Mouse (Mus musculus) left cerebral cortex, postnatal 4 days (tissue): Measurements from ENCODE around the gene Gtf3a. TPM values are rescaled to one million over a fixed set of nuclear protein-coding genes. Genes with fewer than 3 reads are reported as not detected.
"Not testable (repeated sequence)": the region's sequence is repeated elsewhere in the genome, so short reads cannot be mapped to it uniquely, and the experiment has no call there.

Source experiments
- DNase-seq: peaks from one replicate; pipeline ENCODE4 v3.0.0-alpha.2; 2022
- intact Hi-C: fragments of 180-260 bp; cut with DNase I; formaldehyde crosslinking; loops from one replicate; pipeline ENCODE4 v1.15.1; 2025
- total RNA-seq, 2 experiments: library from RNA; stranded (reverse); gene quantifications; 2 replicates each; pipeline ENCODE4 v1.2.3; 2021

The Gtf3a gene
- total RNA-seq = 10 to 100 TPM; 43.5 to 49.4 TPM

DNA sequence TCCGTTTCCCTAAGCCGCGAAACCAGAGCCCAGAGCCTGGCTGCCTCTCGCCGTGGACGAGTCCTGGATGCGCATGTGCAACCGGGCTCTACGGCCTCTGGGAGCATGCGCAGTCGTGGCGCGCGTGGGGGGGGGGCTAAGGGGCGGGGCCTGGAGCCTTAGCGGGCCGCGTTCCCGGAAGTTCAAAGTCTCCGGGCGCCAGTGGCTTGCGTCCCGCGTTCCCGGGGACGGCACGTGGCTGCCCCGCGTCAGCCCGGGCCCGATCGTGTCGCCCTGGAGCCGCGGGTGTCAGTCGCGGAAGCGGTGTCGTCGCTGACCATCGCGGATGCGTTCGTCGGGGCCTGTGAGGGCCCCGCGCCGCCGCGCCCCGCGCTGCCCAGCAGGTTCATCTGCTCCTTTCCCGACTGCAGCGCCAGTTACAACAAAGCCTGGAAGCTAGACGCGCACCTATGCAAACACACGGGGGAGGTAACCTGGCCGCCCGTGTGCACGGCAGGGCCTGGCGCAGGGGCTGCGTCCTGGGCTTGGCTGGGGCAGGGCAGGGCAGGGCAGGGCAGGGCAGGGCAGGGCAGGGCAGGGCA lies at the start of gene Gtf3a:
Gene Gtf3a, plus strand, starts transcription at position 150 of the 581 bp plus-strand sequence.
- intact Hi-C loops = loop anchor here (10.0 kb wide), 1 partner anchor 276 kb away; no protein-coding TSS in a partner anchor
- DNase-seq = peak; percentile 85

DNA sequence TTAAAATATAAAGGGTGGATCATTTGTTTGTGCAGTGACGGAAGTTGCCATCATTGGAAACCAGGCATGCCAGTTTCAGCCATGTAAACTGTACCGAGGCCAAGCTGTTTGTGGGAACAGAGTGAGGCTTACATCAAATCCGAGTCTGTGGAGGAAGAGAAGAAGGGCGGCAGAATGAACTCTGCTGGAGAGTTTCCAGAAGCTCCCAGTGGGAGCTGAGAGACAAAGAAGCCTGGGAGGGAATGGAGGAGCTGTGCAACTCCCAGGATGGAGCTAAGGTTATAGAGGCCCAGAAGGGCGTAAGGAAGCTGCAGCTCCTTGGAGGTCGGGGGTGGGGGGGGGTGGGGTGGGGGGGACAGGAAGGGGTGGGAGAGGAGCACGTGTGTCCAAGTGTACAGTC lies 48.1 kb upstream of the Gtf3a start:
- peak; percentile 18 for DNase-seq
- intact Hi-C loops = no loop called here

DNA sequence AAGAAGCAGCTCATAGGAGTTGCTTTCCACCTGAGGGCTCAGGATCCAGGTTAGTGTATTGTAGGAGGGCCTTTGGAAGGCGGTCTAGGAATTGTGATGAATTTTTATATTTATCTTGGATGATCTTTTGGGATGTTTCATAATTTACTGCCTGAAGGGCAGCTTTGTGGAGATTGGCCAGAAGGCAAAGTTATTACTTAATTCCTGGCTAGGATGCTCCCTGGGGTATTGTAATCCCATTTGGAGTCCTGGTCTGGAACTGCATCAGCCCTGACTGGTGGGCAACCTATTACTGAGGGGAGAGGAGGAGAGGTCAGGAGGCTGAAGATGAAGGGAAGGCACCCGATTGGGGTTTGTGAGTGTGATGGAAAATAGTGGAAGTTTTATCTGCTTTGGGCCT lies 47.0 kb upstream of the Gtf3a start:
- intact Hi-C loops = no loop called here
- DNase-seq = no peak

DNA sequence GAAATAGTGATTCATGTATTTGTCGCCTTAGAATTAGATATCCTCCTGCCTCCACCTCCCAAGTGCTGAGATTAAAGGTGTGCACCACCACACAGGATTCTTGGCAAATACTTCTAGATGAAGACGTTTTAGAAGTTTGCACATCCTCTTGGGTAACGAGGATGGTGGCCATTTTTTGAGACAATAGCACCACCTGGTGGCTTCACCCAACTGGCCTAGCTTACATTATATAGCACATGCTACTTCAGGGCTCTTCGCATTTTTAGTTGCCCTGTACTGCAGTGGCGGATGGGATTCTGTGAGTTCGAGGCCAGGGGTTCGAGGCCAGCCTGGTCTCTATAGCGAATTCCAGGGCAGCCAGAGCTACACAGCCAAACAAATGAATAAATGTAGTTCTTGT lies 44.1 kb upstream of the Gtf3a start:
- DNase-seq = peak; percentile 79

DNA sequence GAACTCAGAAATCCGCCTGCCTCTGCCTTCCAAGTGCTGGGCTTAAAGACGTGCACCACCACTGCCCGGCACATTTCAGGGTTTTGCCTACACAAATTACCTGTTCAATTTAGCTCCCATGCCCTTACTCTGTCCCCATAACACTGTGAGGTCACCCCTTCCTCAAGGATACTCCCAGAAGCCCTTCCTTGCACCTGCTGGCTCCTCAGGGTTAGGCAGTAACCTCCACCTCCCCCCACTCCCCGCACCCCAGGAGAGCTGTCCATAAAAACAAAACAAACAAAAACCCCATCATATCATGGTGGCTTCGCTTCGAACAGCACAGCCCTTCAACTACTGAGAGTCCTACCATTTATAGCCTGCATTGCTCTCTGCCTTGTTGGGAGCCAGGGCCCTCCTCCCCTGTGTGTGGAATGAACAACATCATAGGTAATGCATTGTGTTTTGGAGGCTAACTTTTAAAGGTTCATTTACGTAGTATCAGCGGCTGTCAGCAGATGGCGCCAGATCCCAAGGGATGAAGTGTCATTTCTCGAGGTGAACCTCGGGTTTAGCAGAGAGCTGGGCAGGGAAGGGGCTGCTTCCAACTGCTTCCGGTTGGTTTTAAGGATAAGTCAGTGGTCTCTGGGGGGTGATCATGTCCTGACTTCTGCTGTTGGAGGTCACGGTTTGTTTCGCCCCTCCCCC lies 42.8 kb upstream of the Gtf3a start:
- DNase-seq = peak; percentile 81
- intact Hi-C loops = no loop called here

More for the DNA sequence above, 44.1 kb upstream of the Gtf3a start:
- intact Hi-C loops = loop anchor here (1.0 kb wide), 1 partner anchor 198 kb away; no protein-coding TSS in a partner anchor

DNA sequence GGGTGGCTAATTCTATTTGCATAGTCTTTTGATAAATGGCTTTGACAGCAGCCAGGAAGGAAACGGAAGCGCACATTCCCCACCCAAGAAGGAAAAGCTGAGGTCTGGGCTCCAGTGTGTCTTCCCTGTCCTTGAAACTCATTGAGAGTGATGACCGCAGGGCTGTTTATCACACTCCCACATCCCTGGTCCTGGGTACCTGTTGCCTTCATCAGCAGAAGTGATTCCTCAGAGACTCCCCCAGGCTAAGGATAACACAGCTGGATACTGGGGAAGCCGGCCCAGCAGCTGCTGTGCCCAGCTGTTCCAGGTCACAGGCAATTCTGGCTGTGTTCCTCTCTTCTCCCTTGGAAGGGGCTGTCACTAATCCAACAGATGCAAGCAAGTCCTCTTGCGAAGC lies 40.9 kb upstream of the Gtf3a start:
- intact Hi-C loops = no loop called here
- DNase-seq = no peak

DNA sequence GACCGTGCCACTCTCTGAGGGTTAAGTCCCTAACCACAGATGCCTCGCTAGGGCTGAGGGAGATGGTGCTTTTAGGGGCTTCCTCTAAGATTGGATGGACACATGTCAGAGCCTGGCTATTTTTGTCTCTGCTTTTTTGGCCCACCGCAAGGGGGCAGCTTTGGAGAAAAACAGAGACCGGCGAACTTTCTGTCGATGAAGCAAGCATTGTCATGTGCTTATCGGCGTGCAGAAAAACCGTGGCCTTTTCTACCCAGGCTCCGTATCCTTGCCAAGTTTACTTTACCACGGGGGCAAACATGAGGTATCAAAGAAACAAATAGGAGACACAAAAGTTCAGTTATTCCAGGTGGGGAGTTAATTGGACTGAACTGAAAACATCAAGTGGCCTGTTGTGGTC lies 39.8 kb upstream of the Gtf3a start:
- intact Hi-C loops = no loop called here
- no peak for DNase-seq

DNA sequence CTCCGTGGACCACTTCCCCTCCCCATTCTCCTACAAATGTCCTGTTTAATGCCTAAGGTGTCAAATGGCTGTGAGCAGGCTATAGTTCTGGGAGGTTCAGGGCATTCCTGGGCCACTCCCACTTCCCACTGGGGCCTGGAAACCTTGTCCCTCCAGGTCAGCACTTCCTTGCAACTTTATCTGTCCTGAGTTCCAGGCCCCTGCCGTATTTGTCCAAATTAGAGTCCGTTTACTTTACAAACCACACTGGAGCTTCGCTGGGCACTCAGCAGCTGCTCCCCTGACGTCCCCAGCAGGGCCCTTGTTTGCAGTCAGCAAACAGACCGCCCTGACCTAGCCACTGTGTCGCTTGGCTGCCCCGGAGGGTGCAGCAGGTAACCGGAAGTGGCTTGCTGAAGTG lies 36.3 kb upstream of the Gtf3a start:
- intact Hi-C loops = loop anchor here (10.0 kb wide), 1 partner anchor 313 kb away; no protein-coding TSS in a partner anchor
- no peak for DNase-seq

DNA sequence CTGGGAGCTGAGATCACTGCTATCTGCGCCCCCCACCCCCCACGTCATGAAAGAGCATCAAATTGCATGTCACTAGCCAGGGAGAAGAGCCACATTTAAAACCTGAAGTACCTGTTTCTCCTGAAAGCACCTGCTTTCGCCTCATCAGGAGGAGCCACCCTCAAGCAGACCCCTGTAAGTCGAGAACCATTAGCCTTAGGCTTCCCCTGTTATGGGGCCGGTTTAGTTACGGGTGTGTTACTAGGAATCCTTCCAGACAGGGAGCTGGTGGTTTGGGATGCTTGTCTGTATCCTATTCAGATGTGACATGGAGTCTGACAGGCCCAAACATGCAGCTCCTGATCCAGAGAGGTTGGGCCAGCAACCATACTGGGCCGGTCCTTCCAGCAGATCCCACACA lies 35.1 kb upstream of the Gtf3a start:
- no peak for DNase-seq
- intact Hi-C loops = loop anchor here (10.0 kb wide), 1 partner anchor 311 kb away; no protein-coding TSS in a partner anchor

DNA sequence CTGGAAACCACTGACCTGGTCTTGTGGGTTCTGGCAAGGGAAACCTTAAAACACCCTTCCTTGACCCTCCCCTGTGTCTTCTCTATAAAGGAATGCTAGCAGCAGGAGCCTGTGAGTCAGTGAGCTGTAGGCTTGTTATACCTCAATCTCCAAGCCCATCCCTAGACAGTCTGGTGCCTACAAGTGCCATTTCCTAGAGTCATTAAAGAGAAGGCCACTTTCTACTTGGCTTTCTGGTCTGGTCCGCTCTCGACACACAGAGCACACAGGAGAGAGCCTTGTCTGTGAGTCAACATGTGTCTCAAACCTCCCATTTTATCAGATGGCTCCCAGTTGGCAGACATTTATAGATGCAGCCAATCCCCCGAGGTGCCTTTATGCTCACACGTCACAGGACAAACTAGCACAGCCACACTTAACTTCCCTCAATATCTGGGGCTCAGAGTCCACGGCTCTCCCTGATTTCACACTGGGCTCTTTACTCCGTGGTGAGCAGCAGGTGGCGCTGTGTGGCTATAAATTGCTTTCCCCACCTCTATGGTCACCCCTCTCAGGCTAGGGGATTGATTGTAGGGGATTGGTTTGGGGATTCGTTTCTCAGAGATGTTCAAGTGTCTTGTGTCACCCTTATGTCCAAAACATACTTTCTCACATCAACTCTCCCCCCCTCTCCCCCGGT lies 34.2 kb upstream of the Gtf3a start:
- DNase-seq = peak; percentile 80
- intact Hi-C loops = loop anchor here (2.0 to 10.0 kb wide), 2 partner anchors 311 to 405 kb away; no protein-coding TSS in a partner anchor

DNA sequence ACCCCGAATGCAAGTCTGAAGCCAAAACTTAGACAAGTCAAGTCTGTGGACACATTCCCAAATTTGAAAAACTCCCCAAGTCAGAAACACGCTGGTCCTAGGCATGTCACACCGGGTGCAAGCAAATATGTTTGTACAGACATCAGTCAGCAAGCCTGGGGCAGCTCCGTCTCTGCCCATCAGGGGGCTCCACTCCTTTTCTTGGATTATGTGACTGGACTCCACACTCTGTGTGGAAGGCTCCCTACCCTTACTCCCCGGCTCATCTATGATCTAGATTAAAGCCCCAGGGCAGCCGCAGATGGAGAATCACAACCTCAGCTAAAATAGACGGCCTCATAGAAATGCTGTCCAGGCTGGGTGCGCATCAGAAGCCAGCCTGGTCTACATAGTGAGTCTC lies 32.2 kb upstream of the Gtf3a start:
- DNase-seq = no peak
- intact Hi-C loops = loop anchor here (10.0 kb wide), 1 partner anchor 309 kb away; no protein-coding TSS in a partner anchor

DNA sequence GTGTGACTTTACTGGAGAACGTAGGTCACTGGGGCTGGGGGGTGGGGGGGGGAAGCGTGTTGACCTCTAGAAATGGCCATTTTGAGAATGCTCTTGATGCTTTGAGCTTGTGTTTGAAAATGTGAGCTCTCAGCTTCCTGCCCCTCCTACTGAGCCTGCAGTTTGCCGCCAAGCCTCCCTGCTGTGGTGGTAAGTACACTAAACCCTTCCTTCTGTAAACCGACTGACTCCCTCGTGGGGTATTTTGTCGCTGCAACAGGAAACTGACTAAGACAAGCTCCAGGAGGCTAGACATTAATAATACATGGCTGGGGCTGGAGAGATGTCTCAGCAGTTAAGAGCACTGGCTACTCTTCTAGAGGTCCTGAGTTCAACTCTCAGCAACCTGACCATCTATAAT lies 31.7 kb upstream of the Gtf3a start:
- no peak for DNase-seq
- intact Hi-C loops = loop anchor here (10.0 kb wide), 1 partner anchor 308 kb away; no protein-coding TSS in a partner anchor

DNA sequence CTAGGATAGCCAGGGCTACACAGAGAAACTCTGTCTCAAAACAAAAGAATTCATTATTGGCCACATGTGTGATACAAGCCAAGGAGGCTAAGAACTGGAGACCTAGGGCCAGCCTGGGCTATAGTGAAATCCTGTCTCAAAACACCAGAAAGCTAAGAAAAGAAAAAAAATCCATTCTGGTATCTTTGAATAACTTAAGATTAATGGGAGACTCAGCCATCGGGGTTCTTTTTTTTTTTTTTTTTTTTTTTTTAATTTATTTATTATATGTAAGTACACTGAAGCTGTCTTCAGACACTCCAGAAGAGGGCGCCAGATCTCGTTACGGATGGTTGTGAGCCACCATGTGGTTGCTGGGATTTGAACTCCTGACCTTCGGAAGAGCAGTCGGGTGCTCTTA lies 31.1 kb upstream of the Gtf3a start:
- intact Hi-C loops = loop anchor here (10.0 kb wide), 1 partner anchor 307 kb away; no protein-coding TSS in a partner anchor
- not testable (repeated sequence) for DNase-seq

DNA sequence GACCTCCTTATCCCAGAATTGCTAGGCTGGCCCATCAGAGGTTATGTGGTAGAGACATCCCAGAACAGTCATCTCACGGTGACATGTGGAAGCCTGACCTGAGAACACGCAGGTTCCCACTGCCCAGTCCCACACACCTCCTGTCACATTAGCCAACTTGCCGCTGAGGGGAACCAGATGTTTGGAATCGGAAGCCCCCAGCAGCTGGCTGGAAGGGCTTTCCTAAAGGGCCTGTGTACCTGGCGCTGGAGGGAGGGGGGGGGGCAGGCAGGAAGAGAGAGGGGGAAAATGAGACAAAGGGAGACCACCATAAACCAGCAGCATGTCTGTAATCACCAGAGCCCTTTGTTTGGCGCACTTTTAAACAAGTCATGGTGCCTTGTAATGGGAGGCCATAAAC lies 28.6 kb upstream of the Gtf3a start:
- intact Hi-C loops = loop anchor here (10.0 kb wide), 1 partner anchor 305 kb away; no protein-coding TSS in a partner anchor
- no peak for DNase-seq

DNA sequence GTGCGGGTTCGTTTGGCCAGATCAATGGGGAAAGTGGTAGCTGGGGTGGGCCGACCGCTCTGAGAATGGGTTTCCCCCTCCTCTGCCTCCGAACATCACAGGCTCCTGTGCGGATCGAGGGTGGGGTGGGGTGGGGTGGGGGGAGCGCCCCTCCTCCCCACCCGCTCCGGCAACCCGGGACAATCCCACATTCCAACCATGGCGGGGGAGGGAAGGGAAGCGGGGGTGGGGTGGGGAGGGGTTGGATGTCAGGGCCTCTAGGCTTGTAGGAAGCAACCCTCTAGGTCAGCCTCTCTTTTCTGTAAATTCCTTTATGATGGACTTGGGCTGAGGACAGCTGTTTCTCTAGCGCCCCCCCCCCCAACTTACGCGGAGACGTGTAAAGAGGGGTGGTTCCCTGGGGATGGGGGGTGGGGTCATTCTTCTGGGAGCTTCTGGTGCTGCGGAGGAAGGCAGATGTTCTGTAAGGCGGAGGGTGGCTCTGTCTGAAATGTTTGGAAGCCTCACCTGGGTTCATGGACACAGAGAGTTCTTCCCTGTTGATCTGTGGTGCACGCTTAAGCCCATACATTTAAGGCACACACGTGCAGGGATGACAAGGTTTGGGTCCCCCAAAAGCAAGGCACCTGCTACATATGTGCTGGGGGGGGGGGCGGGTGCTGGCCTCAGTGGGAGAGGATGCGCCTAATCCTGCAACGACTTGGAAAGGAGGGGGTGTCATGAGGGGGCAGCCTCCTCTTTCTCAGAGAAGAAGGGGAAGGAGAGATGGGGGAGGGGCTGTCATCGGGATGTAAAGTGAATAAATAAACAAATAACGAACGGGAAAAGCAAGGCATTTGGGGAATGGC lies 27.9 kb upstream of the Gtf3a start:
- no peak for DNase-seq

DNA sequence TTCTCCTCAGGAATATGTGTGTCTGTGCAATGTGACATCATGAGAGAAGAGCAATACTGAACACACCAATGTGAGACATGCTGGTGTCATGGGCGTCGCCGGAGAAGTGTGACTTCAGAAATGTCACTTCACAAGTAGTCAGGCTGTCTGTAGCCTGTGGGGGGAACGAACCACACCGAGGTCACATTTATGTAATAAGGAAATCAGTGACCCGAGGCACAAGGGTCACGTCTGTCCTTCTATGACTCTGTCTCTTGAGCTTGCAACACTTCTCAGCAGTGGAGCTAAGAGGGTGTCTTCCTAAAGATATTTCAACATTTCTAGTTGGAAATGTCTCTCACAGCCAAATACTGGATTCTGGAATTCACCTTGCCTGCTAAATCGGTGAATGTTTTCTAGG lies 27.2 kb upstream of the Gtf3a start:
- intact Hi-C loops = no loop called here
- no peak for DNase-seq

More for the DNA sequence above, 27.9 kb upstream of the Gtf3a start:
- intact Hi-C loops = no loop called here

DNA sequence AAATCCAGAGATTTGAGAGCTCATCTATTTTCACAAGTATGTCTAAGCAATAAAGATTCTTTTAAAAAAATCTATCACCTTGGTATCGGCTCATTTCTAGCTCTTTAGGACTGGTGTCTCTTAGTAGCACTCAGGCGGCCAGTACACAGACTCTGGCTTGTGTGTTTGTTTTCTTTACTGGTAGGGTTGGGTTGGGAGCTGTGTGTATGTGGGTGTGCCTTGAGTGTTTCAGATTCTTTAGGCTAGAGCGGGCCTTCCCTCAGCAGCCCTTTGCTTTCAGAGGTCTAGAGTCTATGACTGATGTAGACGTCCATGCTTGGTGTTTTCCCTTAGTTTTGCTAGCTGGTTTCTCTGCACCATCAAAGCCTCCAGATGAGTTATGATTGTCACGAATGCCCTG lies 24.9 kb upstream of the Gtf3a start:
- intact Hi-C loops = no loop called here

DNA sequence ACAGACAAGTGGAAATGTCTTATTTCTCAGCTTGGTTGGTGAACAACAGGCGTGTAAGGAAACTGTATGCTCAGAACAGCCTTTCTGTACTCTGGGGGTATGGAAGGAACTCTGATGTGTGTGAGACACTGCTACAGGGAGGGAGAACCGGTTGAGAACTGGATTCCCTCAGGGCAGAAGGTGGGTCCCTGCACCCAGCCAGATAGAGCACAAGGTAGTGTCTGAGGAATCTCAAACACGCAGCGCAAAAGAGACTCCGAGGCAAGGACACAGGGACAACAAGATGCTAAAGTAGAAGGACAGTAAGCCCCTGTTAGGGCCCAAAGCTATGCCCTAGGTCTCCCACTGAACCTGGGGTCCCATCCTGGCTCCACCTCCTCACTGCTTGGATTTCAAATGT lies 21.8 kb upstream of the Gtf3a start:
- intact Hi-C loops = no loop called here
- DNase-seq = no peak

More for the DNA sequence above, 24.9 kb upstream of the Gtf3a start:
- DNase-seq = no peak

DNA sequence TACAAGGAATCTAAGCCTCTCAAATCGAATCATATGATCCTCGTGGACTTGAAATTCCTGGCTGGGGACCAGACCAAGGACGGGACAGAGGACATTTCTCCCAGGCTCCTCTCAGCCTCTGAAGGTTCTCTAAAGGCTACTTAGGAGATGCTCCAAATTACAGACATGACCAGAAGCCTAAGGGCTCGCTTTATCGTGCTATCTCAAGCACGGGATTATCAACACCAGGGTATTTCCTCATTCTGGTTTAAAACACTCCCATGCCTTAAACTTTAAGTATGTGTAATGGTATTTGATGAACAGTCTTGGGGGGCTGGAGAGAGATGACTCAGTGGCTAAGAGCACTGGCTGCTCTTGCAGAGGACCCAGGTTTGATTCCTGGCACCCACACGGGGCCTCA lies 17.0 kb upstream of the Gtf3a start:
- intact Hi-C loops = no loop called here
- no peak for DNase-seq

DNA sequence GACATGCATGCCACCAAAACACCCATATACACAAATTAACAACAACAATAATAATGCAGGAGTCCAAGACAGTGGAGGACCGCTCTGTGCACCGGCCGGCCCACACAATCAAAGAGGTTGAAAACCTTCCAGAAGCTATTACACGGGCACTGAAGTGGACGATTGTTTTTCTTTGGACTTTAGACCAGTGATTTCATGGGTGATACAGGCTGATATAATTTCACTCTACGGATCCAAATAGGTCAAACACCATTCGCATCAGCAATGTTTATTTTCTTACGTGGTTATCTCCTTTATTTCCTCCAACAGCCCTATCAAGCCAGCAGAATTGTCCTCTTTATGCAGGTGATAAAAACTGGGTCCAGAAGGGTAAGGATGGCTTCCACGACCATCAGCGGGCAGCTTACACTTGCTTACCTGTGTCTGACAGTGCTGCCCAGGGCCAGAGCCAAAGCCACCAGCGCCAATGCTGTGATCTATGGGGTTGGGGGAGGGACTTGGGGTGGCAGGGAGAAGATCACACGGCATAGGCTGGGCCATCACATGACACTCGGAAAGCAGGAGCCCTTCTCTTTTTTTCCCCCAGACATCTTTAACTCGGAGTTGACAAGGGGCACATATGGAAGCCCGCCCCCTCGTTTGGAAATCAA lies 16.4 kb upstream of the Gtf3a start:
- intact Hi-C loops = no loop called here
- no peak for DNase-seq
